Mouse (Mus musculus): ENCODE data around the gene Mctp1.

DNA sequence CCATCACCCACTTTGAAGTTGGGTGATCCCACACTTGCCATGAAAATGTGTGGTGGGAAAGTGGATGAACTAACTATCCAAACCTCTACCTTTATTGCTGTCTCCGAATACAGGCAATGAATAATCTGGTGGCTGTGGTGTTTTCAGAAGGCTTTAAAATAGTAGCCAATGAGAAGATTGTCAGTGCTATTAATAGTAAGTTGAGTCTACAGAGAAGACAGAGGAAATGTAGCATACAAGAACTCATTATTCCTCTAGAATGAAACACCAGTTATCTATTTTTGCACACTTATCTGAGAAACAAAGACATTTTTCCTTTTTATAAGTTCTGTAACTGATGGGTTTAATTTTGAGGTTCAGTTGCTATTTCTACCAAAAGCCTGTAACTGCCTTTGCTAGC is 63.2 kb downstream of the Mctp1 start:
- TF ChIP-seq CTCF (IDR thresholded peaks at IDR 0.05) (no peak), EP300 (IDR thresholded peaks at IDR 0.05) (no peak)

Measured in lung, postnatal 0 days (tissue).